Mouse (Mus musculus): Measurements from ENCODE around the gene Tpd52l2. TPM values are rescaled to one million over a fixed set of nuclear protein-coding genes. Genes with fewer than 3 reads are reported as not detected.
"Not testable (repeated sequence)": the region's sequence is repeated elsewhere in the genome, so short reads cannot be mapped to it uniquely, and the experiment has no call there.

Tpd52l2 gene
- polyA plus RNA-seq, 1 experiment: 108 TPM

DNA sequence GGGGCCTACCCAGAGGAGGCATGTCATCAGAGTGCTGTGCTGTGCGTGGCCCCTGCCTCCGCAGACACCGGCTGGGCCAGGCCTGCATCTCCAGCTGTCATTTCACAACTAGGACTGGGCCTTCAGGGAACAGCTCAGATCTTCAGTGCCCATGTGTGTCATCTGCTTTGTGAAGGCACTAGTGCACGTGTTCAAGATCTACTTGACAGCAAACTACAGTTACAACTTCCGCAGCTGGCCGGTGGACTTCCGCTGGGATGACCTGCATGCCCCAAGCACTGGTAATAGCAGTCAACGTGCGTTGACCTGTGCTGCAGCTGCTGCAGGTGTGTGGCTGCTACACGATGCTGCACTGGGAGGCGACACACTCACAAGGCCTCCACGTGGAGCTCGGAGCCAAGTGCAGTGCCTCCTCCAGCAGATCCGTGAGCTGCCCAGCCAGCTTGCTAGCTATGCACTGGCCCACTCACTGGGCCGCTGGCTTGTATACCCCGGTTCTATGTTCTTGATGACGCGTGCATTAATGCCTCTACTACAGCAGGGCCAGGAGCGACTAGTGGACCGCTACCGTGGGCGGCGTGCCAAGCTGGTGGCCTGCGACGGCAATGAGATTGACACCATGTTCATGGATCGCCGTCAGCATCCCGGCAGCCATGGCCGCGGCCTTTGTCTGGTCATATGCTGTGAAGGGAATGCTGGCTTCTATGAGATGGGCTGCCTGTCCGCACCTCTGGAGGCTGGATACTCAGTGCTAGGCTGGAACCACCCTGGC lies 3.6 kb upstream of the Tpd52l2 start, which contains the start of gene Abhd16b:
Abhd16b (plus strand) TSS at position 51 of the 772 bp plus-strand sequence.
- Histone ChIP-seq H3K4me3 (no peak within 1 kb of the TSS), H3K4me2 (ENCODE audit: low read depth) (no peak within 1 kb of the TSS), H3K36me3 (ENCODE audit: control insufficient read depth, insufficient read depth) (no peaks in the 10 kb centered on the region), H3K27me3 (ENCODE audit: control insufficient read depth, insufficient read depth, insufficient read length) (no peaks in the 10 kb centered on the region), H3K79me2 (ENCODE audit: control insufficient read depth, insufficient read depth) (peaks cover 11% of the 10 kb centered on the region), H3ac (ENCODE audit: control insufficient read depth, insufficient read length) (no peak within 1 kb of the TSS)
- TF ChIP-seq CEBPB (IDR thresholded peaks at IDR 0.05; ENCODE audit: insufficient read depth, poor library complexity, severe bottlenecking) (no peak), MAX (IDR thresholded peaks at IDR 0.05; ENCODE audit: low read depth) (no peak), USF1 (IDR thresholded peaks at IDR 0.05; ENCODE audit: low read depth) (no peak), E2F4 (IDR thresholded peaks at IDR 0.05; ENCODE audit: insufficient read depth) (no peak), REST (IDR thresholded peaks at IDR 0.05; ENCODE audit: insufficient read depth, insufficient read length) (no peak), POLR2A (IDR thresholded peaks at IDR 0.05; ENCODE audit: insufficient read length, low read depth) (no peak), TCF3 (IDR thresholded peaks at IDR 0.05; ENCODE audit: insufficient read length, low read depth) (no peak), TCF12 (IDR thresholded peaks at IDR 0.05; ENCODE audit: insufficient read depth, poor library complexity, severe bottlenecking) (no peak), MYOD1 (IDR thresholded peaks at IDR 0.05; ENCODE audit: control insufficient read depth in 1 of 3, insufficient read length in 2 of 3, low read depth in 2 of 3) (no peak), MYOG (IDR thresholded peaks at IDR 0.05; ENCODE audit: control insufficient read depth in 1 of 3, insufficient read depth in 1 of 3, insufficient read length in 2 of 3, low read depth in 2 of 3) (no peak), SRF (IDR thresholded peaks at IDR 0.05; ENCODE audit: control insufficient read depth, insufficient read length, low read depth) (no peak), POLR2AphosphoS2 (IDR thresholded peaks at IDR 0.05; ENCODE audit: insufficient read length, low read depth) (no peak)

DNA sequence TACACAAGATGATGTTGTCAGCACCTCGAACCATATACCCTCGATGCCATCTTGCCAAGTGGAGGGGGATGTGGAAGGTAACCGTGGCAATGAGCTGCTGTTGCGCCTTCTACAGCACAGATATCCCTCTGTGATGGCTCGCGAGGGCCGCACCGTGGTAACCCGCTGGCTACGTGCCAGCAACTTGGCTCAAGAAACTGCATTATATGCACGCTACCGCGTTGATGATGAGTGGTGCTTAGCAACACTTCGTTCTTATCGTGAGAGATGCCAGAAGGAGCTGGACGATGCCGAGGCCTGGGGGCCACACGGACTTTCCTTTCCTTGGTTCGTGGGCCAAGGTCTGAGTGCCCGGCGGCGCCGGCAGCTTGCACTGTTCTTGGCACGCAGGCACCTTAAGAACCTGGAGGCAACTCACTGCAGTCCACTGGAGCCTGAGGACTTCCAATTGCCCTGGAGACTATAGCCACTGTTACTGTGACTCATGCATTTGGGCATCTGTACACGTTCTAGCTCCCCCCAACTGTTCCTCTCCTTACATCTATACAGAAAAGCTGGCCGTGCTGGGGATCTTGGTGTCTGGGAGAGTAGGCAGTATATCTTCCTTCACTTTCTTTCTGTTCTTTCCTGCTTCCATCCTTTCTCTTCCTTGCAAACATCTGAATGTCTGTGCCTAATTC lies 2.5 kb upstream of the Tpd52l2 start:
- Histone ChIP-seq H3K27me3 (ENCODE audit: control insufficient read depth, insufficient read depth, insufficient read length) (no peaks in the 10 kb centered on the region), H3ac (ENCODE audit: control insufficient read depth, insufficient read length) (no peak overlapping the region), H3K36me3 (ENCODE audit: control insufficient read depth, insufficient read depth) (peaks cover 2% of the 10 kb centered on the region), H3K4me3 (no peak overlapping the region), H3K79me2 (ENCODE audit: control insufficient read depth, insufficient read depth) (peaks cover 22% of the 10 kb centered on the region), H3K4me2 (ENCODE audit: low read depth) (no peak overlapping the region)
- TF ChIP-seq POLR2A (IDR thresholded peaks at IDR 0.05; ENCODE audit: insufficient read length, low read depth) (no peak), TCF12 (IDR thresholded peaks at IDR 0.05; ENCODE audit: insufficient read depth, poor library complexity, severe bottlenecking) (no peak), USF1 (IDR thresholded peaks at IDR 0.05; ENCODE audit: low read depth) (no peak), REST (IDR thresholded peaks at IDR 0.05; ENCODE audit: insufficient read depth, insufficient read length) (no peak), MYOD1 (IDR thresholded peaks at IDR 0.05; ENCODE audit: control insufficient read depth in 1 of 3, insufficient read length in 2 of 3, low read depth in 2 of 3) (no peak), E2F4 (IDR thresholded peaks at IDR 0.05; ENCODE audit: insufficient read depth) (no peak), MAX (IDR thresholded peaks at IDR 0.05; ENCODE audit: low read depth) (no peak), MYOG (IDR thresholded peaks at IDR 0.05; ENCODE audit: control insufficient read depth in 1 of 3, insufficient read depth in 1 of 3, insufficient read length in 2 of 3, low read depth in 2 of 3) (no peak), CEBPB (IDR thresholded peaks at IDR 0.05; ENCODE audit: insufficient read depth, poor library complexity, severe bottlenecking) (no peak), SRF (IDR thresholded peaks at IDR 0.05; ENCODE audit: control insufficient read depth, insufficient read length, low read depth) (no peak)

DNA sequence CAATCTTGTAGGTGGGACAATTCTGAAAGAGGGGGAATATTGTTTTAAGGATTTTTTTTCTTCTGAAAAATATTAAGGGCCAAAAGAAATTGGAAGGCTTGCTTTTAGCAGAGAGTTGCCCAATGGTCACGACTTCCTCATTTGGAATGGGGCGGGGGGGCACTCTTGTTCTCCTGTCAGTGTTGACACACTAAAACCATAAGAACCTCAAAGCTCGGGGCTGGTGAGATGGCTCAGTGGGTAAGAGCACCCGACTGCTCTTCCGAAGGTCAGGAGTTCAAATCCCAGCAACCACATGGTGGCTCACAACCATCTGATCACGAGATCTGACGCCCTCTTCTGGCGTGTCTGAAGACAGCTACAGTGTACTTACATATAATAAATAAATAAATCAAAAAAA lies 1.1 kb upstream of the Tpd52l2 start:
- Histone ChIP-seq H3K4me2 (ENCODE audit: low read depth) (peak overlapping the region; percentile 99), H3K36me3 (ENCODE audit: control insufficient read depth, insufficient read depth) (peaks cover 14% of the 10 kb centered on the region), H3K4me3 (peak overlapping the region; percentile 90), H3K79me2 (ENCODE audit: control insufficient read depth, insufficient read depth) (peaks cover 31% of the 10 kb centered on the region)
- H3K27me3 ChIP-seq (ENCODE audit: control insufficient read depth, insufficient read depth, insufficient read length); H3ac ChIP-seq (ENCODE audit: control insufficient read depth, insufficient read length): not testable (repeated sequence)

DNA sequence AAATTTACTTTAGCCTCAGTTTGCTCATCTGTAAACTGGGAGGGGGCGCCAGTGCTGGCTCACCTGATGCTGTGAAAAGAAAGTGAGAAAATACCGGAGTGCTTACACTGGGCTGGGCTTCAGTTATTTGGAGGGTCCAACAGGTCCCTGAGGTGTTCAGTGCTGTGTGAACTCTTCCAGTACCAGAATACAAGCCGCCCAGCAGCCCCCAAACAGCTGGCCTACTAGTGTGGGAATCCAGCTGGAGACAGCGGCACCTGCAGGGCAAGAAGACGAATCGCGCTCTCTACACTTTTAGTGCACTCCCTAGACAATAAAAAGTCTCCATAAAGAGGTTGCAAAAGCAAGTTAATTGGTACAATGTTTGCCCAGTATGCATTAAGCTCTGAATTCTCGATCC lies 661 bp upstream of the Tpd52l2 start:
- no peak for TF ChIP-seq E2F4 (IDR thresholded peaks at IDR 0.05; ENCODE audit: insufficient read depth)
- peak in 2 of 3 experiments; percentile 14 to 50 for TF ChIP-seq MYOG (IDR thresholded peaks at IDR 0.05; ENCODE audit: control insufficient read depth in 1 of 3, insufficient read depth in 1 of 3, insufficient read length in 2 of 3, low read depth in 2 of 3)
- Histone ChIP-seq H3K4me3 (peak overlapping the region; percentile 90), H3K36me3 (ENCODE audit: control insufficient read depth, insufficient read depth) (peaks cover 19% of the 10 kb centered on the region), H3K4me2 (ENCODE audit: low read depth) (peak overlapping the region; percentile 99), H3K27me3 (ENCODE audit: control insufficient read depth, insufficient read depth, insufficient read length) (no peaks in the 10 kb centered on the region), H3ac (ENCODE audit: control insufficient read depth, insufficient read length) (no peak overlapping the region), H3K79me2 (ENCODE audit: control insufficient read depth, insufficient read depth) (peaks cover 32% of the 10 kb centered on the region)

DNA sequence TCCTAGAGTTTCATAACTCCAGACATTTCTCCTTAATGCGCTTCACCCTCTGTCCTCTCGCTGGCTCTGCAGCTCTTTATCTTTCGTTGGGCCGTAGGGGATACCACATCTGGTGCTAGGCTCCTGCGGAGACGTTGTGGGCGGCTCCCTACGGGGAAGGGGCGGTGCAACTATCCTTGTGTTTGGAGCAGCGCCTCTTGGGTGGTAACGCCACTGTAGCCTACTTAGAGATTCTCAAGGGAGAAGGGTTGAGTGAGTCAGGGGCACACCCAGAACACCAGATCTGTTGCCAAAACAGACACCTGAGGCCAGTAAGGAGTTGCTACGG lies 570 bp downstream of the Tpd52l2 start:
- TF ChIP-seq POLR2A (IDR thresholded peaks at IDR 0.05; ENCODE audit: insufficient read length, low read depth) (no peak), MYOD1 (IDR thresholded peaks at IDR 0.05; ENCODE audit: control insufficient read depth in 1 of 3, insufficient read length in 2 of 3, low read depth in 2 of 3) (no peak), MYOG (IDR thresholded peaks at IDR 0.05; ENCODE audit: control insufficient read depth in 1 of 3, insufficient read depth in 1 of 3, insufficient read length in 2 of 3, low read depth in 2 of 3) (no peak), POLR2AphosphoS2 (IDR thresholded peaks at IDR 0.05; ENCODE audit: insufficient read length, low read depth) (no peak), REST (IDR thresholded peaks at IDR 0.05; ENCODE audit: insufficient read depth, insufficient read length) (no peak), E2F4 (IDR thresholded peaks at IDR 0.05; ENCODE audit: insufficient read depth) (no peak), USF1 (IDR thresholded peaks at IDR 0.05; ENCODE audit: low read depth) (no peak), CEBPB (IDR thresholded peaks at IDR 0.05; ENCODE audit: insufficient read depth, poor library complexity, severe bottlenecking) (no peak), SRF (IDR thresholded peaks at IDR 0.05; ENCODE audit: control insufficient read depth, insufficient read length, low read depth) (no peak), MAX (IDR thresholded peaks at IDR 0.05; ENCODE audit: low read depth) (no peak), TCF3 (IDR thresholded peaks at IDR 0.05; ENCODE audit: insufficient read length, low read depth) (no peak), TCF12 (IDR thresholded peaks at IDR 0.05; ENCODE audit: insufficient read depth, poor library complexity, severe bottlenecking) (no peak)
- Histone ChIP-seq H3K27me3 (ENCODE audit: control insufficient read depth, insufficient read depth, insufficient read length) (no peaks in the 10 kb centered on the region), H3K36me3 (ENCODE audit: control insufficient read depth, insufficient read depth) (peaks cover 31% of the 10 kb centered on the region)

More for the DNA sequence above, 570 bp downstream of the Tpd52l2 start:
- Histone ChIP-seq H3K4me2 (ENCODE audit: low read depth) (peak overlapping the region; percentile 83), H3ac (ENCODE audit: control insufficient read depth, insufficient read length) (peak overlapping the region; percentile 87), H3K4me3 (peak overlapping the region; percentile 90), H3K79me2 (ENCODE audit: control insufficient read depth, insufficient read depth) (peaks cover 42% of the 10 kb centered on the region)

Data from myocyte (in vitro differentiated cells).